ENCODE assay signal across 12 mouse cellular contexts in the genomic region with DNA sequence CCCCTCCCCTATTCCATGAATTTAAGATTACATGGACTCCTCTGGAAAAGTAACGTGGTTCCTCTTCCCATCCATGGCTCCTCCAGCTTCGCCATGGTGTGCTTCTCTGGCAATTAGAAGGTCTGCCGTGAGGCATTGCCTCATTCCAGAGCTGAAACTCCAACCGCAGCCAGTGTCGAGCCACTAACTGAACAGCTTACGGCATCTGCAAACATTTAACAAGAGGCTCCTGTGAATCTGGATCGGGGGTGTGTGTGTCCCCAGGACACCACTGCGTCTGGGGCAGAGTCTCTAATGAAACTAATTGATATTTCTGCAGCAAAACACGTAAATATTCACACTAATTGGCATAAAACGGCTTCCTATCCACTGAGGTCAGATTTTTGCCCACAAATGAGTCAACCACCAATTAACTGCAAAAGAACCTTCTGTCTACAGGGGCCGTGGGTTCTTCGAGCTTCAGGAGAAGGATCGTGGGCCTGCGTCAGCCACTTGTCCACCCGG.
"Had no signal": no experiment of that assay in that cellular context is flagged by ENCODE, and none has a peak within 500 bp of the region (broad histone marks: within the 10 kb centered on the region; RNA-seq: fewer than 3 reads in every experiment).

No protein-coding gene starts in this region.

- ATAC-seq: midbrain, embryonic 16.5 days had no signal

- H3K4me2 ChIP-seq: midbrain, embryonic 12.5 days; neural tube, embryonic 13.5 days; stomach, embryonic 15.5 days had no signal

- H3K9me3 ChIP-seq: midbrain, embryonic 12.5 days; neural tube, embryonic 13.5 days; stomach, embryonic 15.5 days had no signal

- H3K4me3 ChIP-seq: left cerebral cortex, adult 2 months; midbrain, embryonic 12.5 days; neural tube, embryonic 13.5 days; stomach, embryonic 15.5 days had no signal

- H3K27me3 ChIP-seq: midbrain, embryonic 12.5 days; neural tube, embryonic 13.5 days; stomach, embryonic 15.5 days had no signal

- DNase-seq: kidney, adult 18-20 months; kidney, postnatal 10 days; liver; lung, adult 18-20 months; thymus, adult 2 months; thymus, postnatal 25 days had no signal

- H3K27ac ChIP-seq: left cerebral cortex, adult 2 months; liver, embryonic 14.5 days; midbrain, embryonic 12.5 days; neural tube, embryonic 13.5 days; stomach, embryonic 15.5 days had no signal

- H3K9ac ChIP-seq: liver, embryonic 14.5 days; midbrain, embryonic 12.5 days; neural tube, embryonic 13.5 days; stomach, embryonic 15.5 days had no signal

- H3K4me1 ChIP-seq: midbrain, embryonic 12.5 days; neural tube, embryonic 13.5 days; stomach, embryonic 15.5 days had no signal

- H3K36me3 ChIP-seq: midbrain, embryonic 12.5 days; neural tube, embryonic 13.5 days; stomach, embryonic 15.5 days had no signal
